Mouse (Mus musculus) lung, embryonic 14.5 days (tissue): ENCODE results near the gene Stt3a. TPM values are rescaled to one million over a fixed set of nuclear protein-coding genes. Genes with fewer than 3 reads are reported as not detected.

Source experiments
- ATAC-seq: fragments of 200-750 bp; cut with Nextera tagmentation; 2 replicates; pipeline ENCODE4 v1.8.0; 2017; ENCODE audit warnings: mild to moderate bottlenecking, moderate TSS enrichment, moderate library complexity; ENCODE audit not compliant: insufficient read depth
- DNase-seq: peaks from one replicate; pipeline ENCODE4 v3.0.0-alpha.2; 2015
- H3K27ac ChIP-seq: fragments of 300-500 bp; sonication (generic); 2 replicates; pipeline ENCODE4 v1.5.1; 2014; ENCODE audit warnings: low read depth, mild to moderate bottlenecking, moderate library complexity
- H3K27me3 ChIP-seq: fragments of 300-500 bp; sonication (generic); 2 replicates; pipeline ENCODE4 v1.6.1; 2014; ENCODE audit warnings: low read length, control low read depth; ENCODE audit not compliant: insufficient read depth
- H3K36me3 ChIP-seq: fragments of 300-500 bp; sonication (generic); 2 replicates; pipeline ENCODE4 v1.6.1; 2014; ENCODE audit warnings: control low read depth; ENCODE audit not compliant: insufficient read depth
- H3K4me1 ChIP-seq: fragments of 300-500 bp; sonication (generic); 2 replicates; pipeline ENCODE4 v1.6.1; 2014; ENCODE audit warnings: antibody characterized with exemption, control low read depth; ENCODE audit not compliant: insufficient read depth
- H3K4me2 ChIP-seq: fragments of 300-500 bp; sonication (generic); 2 replicates; pipeline ENCODE4 v1.6.1; 2014; ENCODE audit warnings: mild to moderate bottlenecking
- H3K4me3 ChIP-seq: fragments of 300-500 bp; sonication (generic); 2 replicates; pipeline ENCODE4 v1.5.1; 2014; ENCODE audit warnings: low read depth, low read length
- H3K9ac ChIP-seq: fragments of 300-500 bp; sonication (generic); 2 replicates; pipeline ENCODE4 v1.6.1; 2014
- H3K9me3 ChIP-seq: fragments of 300-500 bp; sonication (generic); 2 replicates; pipeline ENCODE4 v1.6.1; 2016; ENCODE audit warnings: low read depth, low read length, control low read depth
- CTCF ChIP-seq: IDR thresholded peaks from 2 replicates; pipeline ENCODE4 v1.5.1; 2016; ENCODE audit warnings: antibody characterized with exemption, low read depth
- WGBS: fragments of 180-500 bp; shearing (Covaris S2); extraction: QIAGEN DNeasy Blood & Tissue Kit; methylation state at CpG from one replicate; pipeline ENCODE4 v1.1.7; 2014; 5-methylcytosine and 5-hydroxymethylcytosine counted together
- polyA plus RNA-seq: library from polyadenylated mRNA; unstranded; fragments of >200 nt; fragmentation: Nextera tagmentation; extraction: Ambion mirVana; gene quantifications from 2 replicates; pipeline ENCODE4 v1.2.1, GENCODE M21; 2014

Gene Stt3a
- polyA plus RNA-seq, 1 experiment from 2014 or later, result 243 TPM

- 75% methylated on average over 2 of the region's 2 CpGs for WGBS
- TF ChIP-seq CTCF, result no peak
- Histone ChIP-seq H3K36me3 (no peaks in the 10 kb centered on the region), H3K27ac (no peak overlapping the region), H3K27me3 (no peaks in the 10 kb centered on the region), H3K9me3 (no peaks in the 10 kb centered on the region), H3K4me3 (no peak overlapping the region), H3K4me2 (no peak overlapping the region), H3K9ac (no peak overlapping the region), H3K4me1 (no peaks in the 10 kb centered on the region)
- no peak for ATAC-seq
- no peak for DNase-seq
Measured at GRCm38 (mm10) chr9:36801961-36802360, 34.5 kb upstream of the Stt3a start.

- H3K36me3 ChIP-seq, result peaks cover 7% of the 10 kb centered on the region; the same call in 1 of the 2 replicates
- H3K27ac ChIP-seq, result peak within 1 kb of the TSS; percentile 58; the same call in 1 of the 2 replicates
- H3K4me1 ChIP-seq, result no peaks in the 10 kb centered on the region
- no peaks in the 10 kb centered on the region for H3K9me3 ChIP-seq
- no peak for TF ChIP-seq CTCF
- ATAC-seq (peak; percentile 98), DNase-seq (peak; percentile 92)
- no peaks in the 10 kb centered on the region for H3K27me3 ChIP-seq
- H3K4me2 ChIP-seq, result peak within 1 kb of the TSS; percentile 81
- under 1% methylated on average over 66 of the region's 66 CpGs for WGBS
- H3K4me3 ChIP-seq, result peak within 1 kb of the TSS; percentile 95
- H3K9ac ChIP-seq, result peak within 1 kb of the TSS; percentile 96
Measured at GRCm38 (mm10) chr9:36796781-36797555, 29.5 kb upstream of the Stt3a start, which contains the start of gene Ei24. Ei24 (minus strand) TSS chr9:36797393.

GRCm38 (mm10) chr9:36796224-36796623 is 28.7 kb upstream of the Stt3a start:
- TF ChIP-seq CTCF, result no peak
- H3K9me3 ChIP-seq, result no peaks in the 10 kb centered on the region
- no peaks in the 10 kb centered on the region for H3K27me3 ChIP-seq
- H3K27ac ChIP-seq, result no peak overlapping the region
- H3K36me3 ChIP-seq, result peaks cover 14% of the 10 kb centered on the region; the same call in 1 of the 2 replicates
- H3K4me3 ChIP-seq, result peak overlapping the region; percentile 95
- no peak for ATAC-seq
- WGBS, result 11% methylated on average over 5 of the region's 5 CpGs
- peak overlapping the region; percentile 81 for H3K4me2 ChIP-seq
- DNase-seq, result peak; percentile 10
- H3K4me1 ChIP-seq, result no peaks in the 10 kb centered on the region
- H3K9ac ChIP-seq, result peak overlapping the region; percentile 96

DNA sequence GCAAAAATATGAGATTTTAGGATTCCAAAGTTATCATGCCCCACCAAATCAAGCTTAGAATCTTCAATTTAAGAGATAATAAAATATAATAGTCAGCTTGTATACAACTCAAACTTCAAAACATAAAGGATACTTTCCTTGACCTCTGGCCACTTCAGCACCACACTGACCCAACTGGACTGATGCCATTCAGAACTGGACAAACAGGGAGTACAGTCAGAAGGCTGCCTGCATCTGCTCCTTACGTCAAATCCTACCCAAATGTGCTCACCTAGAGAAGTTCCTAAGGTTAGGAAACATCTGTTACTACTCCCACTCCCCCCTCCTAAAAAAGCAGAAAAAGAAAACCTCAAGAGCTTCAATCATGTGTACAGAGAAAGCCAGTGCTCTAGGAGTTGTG is 28.1 kb upstream of the Stt3a start:
- H3K4me1 ChIP-seq, result no peaks in the 10 kb centered on the region

GRCm38 (mm10) chr9:36794487-36794886 is 27.0 kb upstream of the Stt3a start:
- WGBS, result 82% methylated on average over 2 of the region's 2 CpGs
- no peaks in the 10 kb centered on the region for H3K9me3 ChIP-seq
- ATAC-seq (no peak), DNase-seq (no peak)
- no peak overlapping the region for H3K4me2 ChIP-seq
- H3K36me3 ChIP-seq, result peaks cover 31% of the 10 kb centered on the region
- TF ChIP-seq CTCF, result no peak
- H3K4me1 ChIP-seq, result no peaks in the 10 kb centered on the region
- H3K27ac ChIP-seq, result no peak overlapping the region
- no peak overlapping the region for H3K9ac ChIP-seq
- H3K27me3 ChIP-seq, result no peaks in the 10 kb centered on the region
- no peak overlapping the region for H3K4me3 ChIP-seq

More for the DNA sequence above, 28.1 kb upstream of the Stt3a start:
- no peak for DNase-seq
- peaks cover 21% of the 10 kb centered on the region for H3K36me3 ChIP-seq
- H3K9ac ChIP-seq, result no peak overlapping the region
- H3K27me3 ChIP-seq, result no peaks in the 10 kb centered on the region
- ATAC-seq, result no peak
- whole genome bisulfite sequencing, result 70% methylated on average over 1 of the region's 1 CpGs
- H3K27ac ChIP-seq, result no peak overlapping the region
- no peak for TF ChIP-seq CTCF
- peak overlapping the region; percentile 81; the same call in 1 of the 2 replicates for H3K4me2 ChIP-seq
- H3K4me3 ChIP-seq, result no peak overlapping the region
- H3K9me3 ChIP-seq, result no peaks in the 10 kb centered on the region

DNA sequence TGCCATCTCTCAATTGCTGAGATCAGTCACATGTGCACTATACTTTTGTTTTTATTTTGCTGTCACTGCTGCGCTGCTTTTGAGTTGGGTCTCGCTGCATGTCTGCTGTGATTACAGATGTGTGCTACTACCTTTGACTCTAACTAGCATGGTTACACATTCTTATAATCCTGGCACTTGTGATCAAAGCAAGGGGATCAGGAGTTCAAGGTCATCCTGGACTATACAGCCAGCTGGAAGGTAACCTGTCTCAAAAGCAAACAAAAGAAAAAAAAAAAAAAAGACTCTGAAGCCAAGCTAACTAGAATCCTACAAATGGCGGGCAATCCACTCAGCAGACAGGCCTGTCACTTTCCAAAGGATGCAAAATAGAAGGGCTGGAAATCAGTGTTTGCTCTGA is 24.7 kb upstream of the Stt3a start:
- TF ChIP-seq CTCF, result no peak
- H3K36me3 ChIP-seq, result peaks cover 53% of the 10 kb centered on the region
- H3K9me3 ChIP-seq, result no peaks in the 10 kb centered on the region
- H3K4me3 ChIP-seq, result no peak overlapping the region
- no peak for DNase-seq
- H3K27me3 ChIP-seq, result no peaks in the 10 kb centered on the region
- H3K27ac ChIP-seq, result no peak overlapping the region
- no peaks in the 10 kb centered on the region for H3K4me1 ChIP-seq
- ATAC-seq, result no peak
- H3K4me2 ChIP-seq, result no peak overlapping the region
- H3K9ac ChIP-seq, result no peak overlapping the region
- WGBS, result 86% methylated on average over 3 of the region's 3 CpGs

GRCm38 (mm10) chr9:36783921-36784320 is 16.4 kb upstream of the Stt3a start:
- Histone ChIP-seq H3K4me2 (no peak overlapping the region), H3K27ac (no peak overlapping the region), H3K36me3 (peaks cover 86% of the 10 kb centered on the region), H3K9ac (no peak overlapping the region), H3K27me3 (no peaks in the 10 kb centered on the region), H3K9me3 (no peaks in the 10 kb centered on the region), H3K4me1 (no peaks in the 10 kb centered on the region), H3K4me3 (no peak overlapping the region)
- 87% methylated on average over 2 of the region's 2 CpGs for WGBS
- DNase-seq, result no peak
- TF ChIP-seq CTCF, result no peak
- no peak for ATAC-seq
